Mouse (Mus musculus) layer of hippocampus, adult 9-10 months (tissue): ENCODE data around the gene Kif1b.
"Not testable (repeated sequence)": the region's sequence is repeated elsewhere in the genome, so short reads cannot be mapped to it uniquely, and the experiment has no call there.

Experiments used
- DNase-seq: peaks from one replicate; pipeline ENCODE4 v3.0.0; 2022; ENCODE audit warnings: low spot score

The Kif1b gene

DNA sequence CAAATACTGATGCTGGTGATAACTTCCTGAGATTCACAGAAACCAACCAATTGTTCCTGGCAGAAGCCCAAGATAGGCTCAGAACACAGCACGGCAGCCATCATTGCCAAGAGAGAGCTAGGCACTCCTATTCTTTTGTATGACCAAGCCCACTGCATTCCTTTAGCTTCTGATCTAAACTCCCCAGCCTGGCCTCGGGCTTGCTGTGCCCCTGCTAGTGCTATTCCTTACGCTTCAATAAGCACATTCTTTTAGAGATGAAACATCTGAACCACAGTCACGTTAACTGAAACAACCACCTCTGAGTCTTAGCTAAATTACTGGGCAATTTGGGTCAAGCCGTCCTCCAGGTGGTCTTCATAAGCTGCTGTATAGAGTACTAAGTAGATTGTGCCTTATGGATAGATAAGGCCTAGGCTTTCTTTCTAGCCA, 87.4 kb downstream of the Kif1b start:
- peak; percentile 36 for DNase-seq

- DNase-seq, result no peak
Observed at GRCm38 (mm10) chr4:149219401-149220041, 88.0 kb downstream of the Kif1b start.

DNA sequence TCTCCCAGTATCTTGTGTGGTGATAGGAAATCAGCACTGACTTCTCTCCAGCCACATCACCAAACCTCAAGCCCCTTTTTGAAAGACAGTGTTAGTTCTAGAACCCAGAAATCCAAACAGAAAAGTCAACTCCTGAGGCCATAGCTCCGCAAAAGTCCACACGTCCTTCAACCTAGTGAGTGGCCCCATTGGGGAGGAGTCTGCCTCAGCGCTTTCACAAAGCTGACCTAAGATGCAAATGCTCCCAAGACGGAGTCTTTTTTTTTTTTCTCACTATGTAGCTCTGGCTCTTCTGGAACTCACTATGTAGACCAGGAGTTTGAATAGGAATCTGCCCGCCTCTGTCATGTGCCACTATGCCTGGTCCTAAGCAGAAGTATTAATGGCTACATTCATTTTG, 89.0 kb downstream of the Kif1b start:
- no peak for DNase-seq

DNA sequence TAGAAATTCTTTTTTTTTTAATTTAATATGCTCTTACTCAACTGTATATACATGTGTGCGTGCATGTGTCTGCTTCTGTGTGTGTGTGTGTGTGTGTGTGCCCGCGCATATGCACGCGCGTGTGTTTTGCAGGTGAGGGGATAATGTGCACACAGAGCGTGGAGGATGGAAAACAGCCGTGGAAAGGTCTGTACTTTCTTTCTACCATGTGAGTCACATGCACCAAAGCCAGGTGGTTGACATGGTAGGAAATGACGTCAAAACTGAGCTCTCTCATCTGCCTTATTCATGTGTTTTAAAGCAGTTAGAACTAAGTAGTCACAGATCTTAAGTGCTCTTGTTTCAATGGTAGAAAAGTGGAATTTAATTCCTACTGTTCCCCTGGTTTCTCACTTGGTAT, 91.5 kb downstream of the Kif1b start:
- no peak for DNase-seq

DNA sequence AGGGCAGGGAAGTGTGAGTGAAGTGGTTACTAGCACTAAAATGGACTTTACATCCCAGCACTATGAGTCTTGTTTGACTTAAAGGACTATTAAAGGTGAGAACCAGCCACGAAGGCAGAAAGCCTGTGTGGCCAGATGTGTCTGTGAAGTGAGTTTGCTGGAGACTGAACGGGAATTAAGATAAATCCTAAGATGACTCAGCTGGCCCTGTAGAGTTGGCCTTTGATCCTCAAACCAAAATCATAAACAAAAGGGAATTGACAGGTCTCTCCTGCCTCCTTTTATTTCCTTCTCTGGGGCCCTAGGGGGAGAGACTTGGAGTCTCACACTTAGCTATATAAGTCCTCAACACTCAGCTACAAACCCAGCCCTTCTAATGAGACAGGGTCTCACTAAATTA, 92.1 kb downstream of the Kif1b start:
- no peak for DNase-seq

DNA sequence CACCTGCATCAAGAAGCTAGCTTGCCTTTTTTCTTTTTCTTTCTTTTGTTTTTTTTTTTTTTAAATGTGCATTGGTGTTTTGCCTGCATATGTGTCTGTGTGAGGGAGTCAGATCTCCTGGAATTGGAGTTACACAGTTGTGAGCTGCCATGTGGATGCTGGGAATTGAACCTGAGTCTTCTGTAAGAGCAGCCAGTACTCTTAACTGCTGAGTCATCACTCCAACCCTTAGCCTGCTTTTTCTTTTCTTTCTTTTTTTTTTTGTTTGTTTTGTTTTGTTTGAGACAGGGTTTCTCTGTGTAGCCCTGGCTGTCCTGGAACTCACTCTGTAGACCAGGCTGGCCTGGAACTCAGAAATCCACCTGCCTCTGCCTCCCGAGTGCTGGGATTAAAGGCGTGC, 93.0 kb downstream of the Kif1b start:
- DNase-seq, result not testable (repeated sequence)

GRCm38 (mm10) chr4:149213466-149213865, 94.0 kb downstream of the Kif1b start:
- DNase-seq, result no peak

GRCm38 (mm10) chr4:149211441-149211840, 96.1 kb downstream of the Kif1b start:
- DNase-seq, result not testable (repeated sequence)

- no peak for DNase-seq
Observed at GRCm38 (mm10) chr4:149202467-149202866, 105.0 kb downstream of the Kif1b start.

GRCm38 (mm10) chr4:149201110-149201509, 106.4 kb downstream of the Kif1b start:
- DNase-seq, result no peak

DNA sequence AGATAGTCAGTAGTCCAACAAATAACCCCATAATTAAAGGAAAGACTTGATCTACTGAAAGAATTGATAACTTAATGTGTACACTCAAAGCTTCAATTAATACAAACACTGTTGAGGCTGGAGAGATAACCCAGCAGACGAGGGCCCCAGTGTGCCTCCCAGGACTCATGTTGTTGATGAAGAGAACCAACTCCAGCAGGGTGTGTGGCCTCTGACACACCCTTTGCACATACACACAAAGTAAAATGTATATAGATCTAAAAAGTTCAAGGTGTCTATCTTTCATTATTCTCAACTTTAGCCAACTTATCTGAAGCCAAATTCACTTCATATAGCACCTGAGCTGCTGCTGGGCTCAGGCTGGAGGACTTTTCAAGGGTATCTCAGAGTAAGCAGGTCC, 110.3 kb downstream of the Kif1b start:
- DNase-seq, result no peak

DNA sequence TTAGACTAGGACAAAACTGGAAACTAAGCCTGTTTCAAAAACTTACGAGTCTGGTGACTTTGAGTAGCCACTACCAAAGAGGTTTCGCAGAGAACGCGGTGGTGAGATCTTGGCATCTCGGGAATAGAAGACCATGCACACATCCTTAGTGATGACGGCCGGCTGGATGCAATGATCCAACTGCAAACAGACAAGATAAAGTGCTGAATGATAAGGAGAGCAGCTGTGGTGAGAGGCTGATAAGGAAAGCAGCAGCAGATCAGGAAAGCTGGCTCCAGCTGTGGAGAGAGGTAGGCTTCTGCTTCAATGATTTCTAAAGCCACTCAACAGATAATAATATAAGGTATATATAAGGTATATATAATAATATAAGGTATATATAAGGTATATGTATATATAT, 116.4 kb downstream of the Kif1b start:
- DNase-seq, result no peak

GRCm38 (mm10) chr4:149188563-149188962, 118.9 kb downstream of the Kif1b start:
- no peak for DNase-seq

DNA sequence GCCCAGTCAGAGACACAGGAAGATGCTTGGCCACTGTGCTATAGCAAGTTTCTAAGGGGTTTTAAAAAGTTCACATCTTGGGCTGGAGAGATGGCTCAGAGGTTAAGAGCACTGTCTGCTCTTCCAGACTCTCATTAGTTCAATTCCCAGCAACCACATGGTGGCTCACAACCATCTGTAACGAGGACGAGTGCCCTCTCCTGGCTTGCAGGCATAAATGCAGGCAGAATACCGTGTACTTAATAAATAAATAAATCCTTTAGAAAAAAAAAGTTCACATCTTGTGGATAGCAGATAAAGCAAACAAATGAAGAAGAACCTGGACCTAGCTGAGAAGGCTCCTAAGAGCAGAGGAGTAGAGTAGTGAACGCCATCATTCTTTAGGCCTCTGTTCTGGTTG, 124.7 kb downstream of the Kif1b start:
- DNase-seq, result no peak

- no peak for DNase-seq
Observed at GRCm38 (mm10) chr4:149182192-149182591, 125.3 kb downstream of the Kif1b start.

DNA sequence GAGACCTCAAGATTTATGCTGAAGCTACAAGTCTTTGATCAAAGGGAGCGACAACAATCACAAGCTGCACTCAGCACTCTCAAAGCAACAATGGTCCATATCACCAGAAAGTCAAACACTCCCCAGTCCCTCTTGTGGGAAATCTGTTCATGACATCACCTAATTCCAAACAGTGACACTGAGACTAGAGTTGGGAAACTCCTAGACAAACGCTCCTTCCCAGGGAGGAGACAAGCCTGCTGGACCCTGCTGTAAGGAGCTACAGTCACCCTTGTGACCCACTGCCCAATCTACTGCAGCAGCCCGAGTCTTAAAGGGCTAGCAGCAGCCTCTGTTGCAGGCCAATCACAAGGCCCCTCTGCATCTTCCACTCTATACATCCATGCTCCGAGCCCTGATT, 127.9 kb downstream of the Kif1b start:
- DNase-seq, result no peak

- no peak for DNase-seq
Observed at GRCm38 (mm10) chr4:149179160-149179559, 128.3 kb downstream of the Kif1b start.

GRCm38 (mm10) chr4:149178328-149178727, 129.2 kb downstream of the Kif1b start:
- DNase-seq, result no peak

DNA sequence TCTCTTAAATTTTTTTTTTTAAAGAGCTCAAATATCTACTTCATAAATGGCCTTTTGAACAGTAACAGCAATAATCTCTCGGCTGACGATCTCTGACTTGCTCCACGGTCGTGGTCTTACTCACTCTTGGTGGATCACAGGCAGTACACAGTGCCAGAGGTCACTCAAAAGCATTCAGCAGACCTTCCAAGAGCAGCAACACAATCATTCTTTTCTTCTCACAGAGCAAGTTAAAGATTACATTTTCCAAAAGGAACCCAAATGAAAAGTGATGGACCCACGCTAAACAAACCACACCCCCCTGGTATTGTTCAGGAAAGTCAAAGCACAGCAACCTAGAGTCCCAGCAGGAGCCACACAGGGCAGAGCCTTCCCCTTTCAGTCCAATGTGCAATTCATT, 130.4 kb downstream of the Kif1b start:
- DNase-seq, result no peak

DNA sequence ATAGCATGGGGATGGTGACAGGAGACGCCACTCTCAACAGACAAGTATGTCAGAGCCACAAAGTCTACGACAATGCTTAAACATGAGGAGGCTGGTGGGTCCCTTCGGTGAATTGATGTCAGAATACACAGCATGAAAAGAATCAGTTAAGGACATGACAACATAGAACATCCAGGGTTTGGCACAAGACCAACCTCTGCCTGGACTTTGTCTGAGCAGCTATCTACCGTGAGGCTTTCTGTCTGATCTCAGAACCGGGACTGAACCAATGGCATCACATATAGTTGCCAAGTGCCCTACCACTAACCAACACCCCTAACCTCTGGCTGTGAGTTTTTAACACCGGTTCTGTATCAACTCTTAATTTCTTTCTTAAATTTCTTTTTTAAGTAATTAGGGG, 130.8 kb downstream of the Kif1b start:
- DNase-seq, result no peak

DNA sequence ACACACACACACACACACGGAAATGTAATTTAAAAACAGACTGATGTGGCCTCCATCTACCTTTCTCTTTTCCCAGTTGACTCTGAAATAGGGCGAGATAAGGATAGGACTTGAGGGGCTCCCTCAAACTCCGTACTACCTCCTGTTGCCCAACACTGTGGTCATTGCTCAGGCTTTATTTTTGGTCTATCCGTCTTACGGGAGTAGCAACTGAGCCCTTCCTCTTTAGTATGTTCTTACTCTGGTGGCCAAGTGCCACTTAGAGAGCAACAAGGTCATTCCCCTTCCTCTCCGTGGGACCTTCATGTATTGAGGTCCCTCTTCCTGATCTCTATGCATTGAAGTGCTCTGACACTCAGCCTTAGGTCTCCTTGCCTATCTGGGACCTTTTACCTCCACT, 133.8 kb downstream of the Kif1b start:
- no peak for DNase-seq

DNA sequence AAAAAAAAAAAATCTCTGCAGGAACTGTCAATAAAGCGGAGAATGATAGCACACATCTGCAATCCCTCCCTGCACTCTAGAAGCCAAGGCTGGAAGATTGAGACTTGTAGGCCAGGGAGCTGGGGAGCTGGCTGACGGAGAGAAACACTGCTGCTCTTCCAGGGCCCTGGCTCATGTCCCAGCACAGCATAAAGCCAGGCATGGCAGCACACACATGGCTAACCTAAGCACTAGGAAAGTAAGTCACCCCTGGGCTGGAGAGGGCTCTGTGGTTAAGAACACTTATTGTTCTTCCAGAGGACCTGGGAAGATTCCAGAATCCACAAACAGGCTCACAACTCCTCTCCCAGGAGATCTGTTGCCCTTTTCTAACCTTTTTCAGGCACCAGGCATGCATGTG, 134.8 kb downstream of the Kif1b start:
- DNase-seq, result no peak

- no peak for DNase-seq
Observed at GRCm38 (mm10) chr4:149172083-149172482, 135.4 kb downstream of the Kif1b start.

GRCm38 (mm10) chr4:149171581-149171981, 135.9 kb downstream of the Kif1b start:
- DNase-seq, result no peak
